Mouse (Mus musculus) bone marrow, adult 2 months (tissue): ENCODE data around the gene Sowahb. TPM values are rescaled to one million over a fixed set of nuclear protein-coding genes. Genes with fewer than 3 reads are reported as not detected.
"Not testable (repeated sequence)": the region's sequence is repeated elsewhere in the genome, so short reads cannot be mapped to it uniquely, and the experiment has no call there.

ENCODE experiments used
- H3K27ac ChIP-seq: fragments of 200-500 bp; 2 replicates; pipeline ENCODE4 v1.5.1; 2012; ENCODE audit warnings: low read depth, mild to moderate bottlenecking, control low read depth, inconsistent platforms, low read length; ENCODE audit not compliant: control insufficient read depth, poor library complexity, insufficient read depth
- H3K4me1 ChIP-seq: fragments of 200-500 bp; 2 replicates; pipeline ENCODE4 v1.6.1; 2011; ENCODE audit warnings: low read length; ENCODE audit not compliant: control insufficient read depth, insufficient read depth
- H3K4me3 ChIP-seq: fragments of 200-500 bp; replicated peaks from 2 replicates; pipeline ENCODE3; 2011; ENCODE audit warnings: mild to moderate bottlenecking, low read depth, low read length, control low read depth; ENCODE audit not compliant: control insufficient read depth
- CTCF ChIP-seq: fragments of 200-500 bp; IDR thresholded peaks from 2 replicates; pipeline ENCODE4 v1.5.1; 2011; ENCODE audit warnings: low read length, control low read depth; ENCODE audit not compliant: control insufficient read depth, insufficient read depth
- POLR2A ChIP-seq: fragments of 200-500 bp; IDR thresholded peaks from 2 replicates; pipeline ENCODE4 v1.6.1; 2011; ENCODE audit warnings: low read depth, mild to moderate bottlenecking, control low read depth, low read length, borderline replicate concordance; ENCODE audit not compliant: control insufficient read depth
- WGBS: fragments of 180-500 bp; shearing (Covaris S2); methylation state at CpG from one replicate; pipeline ENCODE4 v1.1.7; 2018; 5-methylcytosine and 5-hydroxymethylcytosine counted together
- polyA plus RNA-seq: library from polyadenylated mRNA; stranded (reverse); fragments of >200 nt; gene quantifications from 2 replicates; pipeline ENCODE4 v1.2.4, GENCODE M21; 2011; ENCODE audit warnings: low replicate concordance; ENCODE audit not compliant: missing spikeins, insufficient read depth, insufficient read length

The Sowahb gene
- polyA plus RNA-seq, 1 experiment = not detected

- WGBS = 65% methylated on average over 6 of the region's 6 CpGs
- no peak overlapping the region for H3K4me3 ChIP-seq
- TF ChIP-seq POLR2A (no peak), CTCF (no peak)
- H3K4me1 ChIP-seq = no peaks in the 10 kb centered on the region
- no peak overlapping the region for H3K27ac ChIP-seq
These were observed 24.7 kb downstream of the Sowahb start for GRCm38 (mm10) chr5:93020024-93020666.

DNA sequence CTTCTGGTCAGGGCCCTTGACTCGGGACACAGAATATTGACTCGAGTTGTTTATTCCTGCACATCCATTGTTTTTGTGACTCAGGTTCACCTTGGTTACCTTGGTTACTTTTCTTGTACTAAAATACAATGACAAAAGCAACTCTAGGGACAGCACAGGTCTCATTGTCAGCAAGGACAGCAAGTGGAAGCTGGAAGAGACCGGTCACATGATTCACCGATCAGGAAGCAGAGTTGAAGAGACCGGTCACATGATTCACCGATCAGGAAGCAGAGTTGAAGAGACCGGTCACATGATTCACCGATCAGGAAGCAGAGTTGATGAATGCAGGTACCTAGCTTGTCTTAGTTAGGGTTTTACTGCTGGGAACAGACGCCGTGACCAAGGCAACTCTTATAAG is 25.6 kb downstream of the Sowahb start:
- H3K4me3 ChIP-seq, H3K27ac ChIP-seq, H3K4me1 ChIP-seq: not testable (repeated sequence)
- WGBS = 88% methylated on average over 10 of the region's 10 CpGs

DNA sequence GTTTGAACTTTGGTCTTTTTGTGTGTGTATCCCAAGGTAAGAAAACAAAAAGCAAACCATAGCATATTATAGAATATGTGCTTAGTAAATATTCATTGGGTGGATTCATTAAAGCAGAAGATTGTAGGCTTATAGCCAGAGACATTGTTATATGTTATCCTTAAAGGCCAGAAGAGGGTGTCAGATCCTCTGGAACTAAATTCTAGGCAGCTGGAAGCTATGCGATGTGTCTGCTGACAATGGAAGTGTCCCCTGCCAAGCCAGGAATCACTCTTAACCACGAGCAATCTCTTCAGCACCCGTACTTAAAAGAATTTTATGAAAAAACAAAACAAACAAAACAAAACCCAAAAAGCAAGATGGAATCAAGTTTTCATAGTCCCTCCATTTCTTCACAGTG is 27.1 kb downstream of the Sowahb start:
- 74% methylated on average over 3 of the region's 3 CpGs for WGBS
- H3K4me1 ChIP-seq = no peaks in the 10 kb centered on the region
- H3K4me3 ChIP-seq = no peak overlapping the region
- no peak for TF ChIP-seq POLR2A
- TF ChIP-seq CTCF = no peak
- no peak overlapping the region for H3K27ac ChIP-seq

DNA sequence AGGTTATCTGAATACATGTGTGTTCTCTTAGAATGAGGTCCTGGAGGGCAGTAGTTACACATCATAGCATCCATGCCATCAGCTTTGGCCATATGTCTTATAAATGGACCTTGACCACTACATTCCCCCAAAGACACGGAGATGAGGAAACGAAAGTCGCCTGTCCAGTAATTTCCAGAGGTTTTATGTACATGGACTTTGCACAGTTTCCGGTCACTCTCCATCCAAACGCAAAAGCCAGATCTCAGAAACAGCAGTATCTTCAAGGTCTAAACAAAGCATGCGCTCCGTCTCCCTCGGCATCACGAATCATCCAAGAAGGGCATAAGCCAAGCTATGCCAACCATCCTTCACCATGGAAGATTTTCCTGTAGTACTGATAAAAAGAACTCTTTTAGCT is 36.6 kb downstream of the Sowahb start:
- WGBS = 88% methylated on average over 9 of the region's 9 CpGs
- Histone ChIP-seq H3K4me3 (no peak overlapping the region), H3K27ac (no peak overlapping the region), H3K4me1 (no peaks in the 10 kb centered on the region)
- no peak for TF ChIP-seq POLR2A
- TF ChIP-seq CTCF = no peak

DNA sequence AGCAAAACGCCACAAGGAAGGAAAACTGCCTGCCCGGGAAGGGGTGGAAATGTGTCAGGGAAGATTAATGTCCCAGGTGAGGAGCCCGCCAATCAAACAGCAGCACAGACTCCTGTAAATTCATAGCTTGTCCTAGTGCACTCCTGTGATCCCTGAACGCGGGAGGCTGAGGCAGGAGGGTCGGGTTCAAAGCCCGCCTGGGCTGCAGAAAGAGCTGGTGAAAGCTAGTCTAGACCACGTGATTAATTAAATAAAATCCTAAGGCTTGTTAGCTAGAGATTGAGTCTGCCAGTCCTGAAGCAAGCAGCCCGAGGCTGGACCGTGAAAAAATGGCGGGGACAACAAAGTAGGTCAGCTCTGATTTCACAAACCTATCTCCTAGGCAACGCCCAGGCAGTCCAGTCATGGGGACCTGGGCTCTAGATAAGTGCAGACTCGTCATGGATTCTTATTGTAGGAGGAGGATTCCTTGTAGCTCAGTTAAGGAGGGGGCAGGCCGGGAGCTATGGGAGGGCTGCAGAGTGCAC is 38.9 kb downstream of the Sowahb start:
- WGBS = 47% methylated on average over 14 of the region's 14 CpGs
- Histone ChIP-seq H3K27ac (no peak overlapping the region), H3K4me3 (no peak overlapping the region), H3K4me1 (no peaks in the 10 kb centered on the region; the same call in 1 of the 2 replicates)
- TF ChIP-seq POLR2A = no peak
- TF ChIP-seq CTCF = no peak

DNA sequence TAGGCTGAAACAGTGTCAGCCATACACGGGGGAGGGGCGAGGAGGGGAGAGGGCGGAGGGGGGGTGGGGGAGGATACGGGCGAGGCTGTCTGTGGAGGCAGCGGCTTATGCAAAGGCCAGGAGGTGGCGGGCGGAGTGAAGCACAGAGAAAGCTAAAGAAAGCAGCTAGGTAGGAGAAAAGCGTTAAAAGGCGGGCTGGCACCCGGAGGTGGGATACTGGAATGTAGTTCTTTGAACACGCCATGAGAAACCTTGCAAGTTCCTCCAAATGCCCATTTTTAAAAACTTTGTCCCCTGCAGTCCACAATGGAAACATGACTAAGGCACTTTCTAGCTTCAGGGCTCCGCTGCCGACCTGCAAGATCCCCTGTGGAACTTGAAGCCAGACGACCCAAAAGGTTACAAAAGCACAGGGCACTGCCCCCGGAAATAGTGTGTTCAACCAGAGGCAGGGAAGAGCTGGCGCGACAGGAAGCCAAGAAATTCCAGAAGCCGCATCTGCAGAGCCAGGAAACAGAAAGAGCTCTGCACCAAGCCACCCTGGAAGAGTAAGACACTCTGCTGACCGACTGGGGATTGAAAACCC is 39.5 kb downstream of the Sowahb start:
- TF ChIP-seq POLR2A (no peak), CTCF (no peak)
- no peak overlapping the region for H3K4me3 ChIP-seq
- WGBS = 4% methylated on average over 20 of the region's 20 CpGs
- H3K4me1 ChIP-seq = no peaks in the 10 kb centered on the region; the same call in 1 of the 2 replicates
- no peak overlapping the region for H3K27ac ChIP-seq

DNA sequence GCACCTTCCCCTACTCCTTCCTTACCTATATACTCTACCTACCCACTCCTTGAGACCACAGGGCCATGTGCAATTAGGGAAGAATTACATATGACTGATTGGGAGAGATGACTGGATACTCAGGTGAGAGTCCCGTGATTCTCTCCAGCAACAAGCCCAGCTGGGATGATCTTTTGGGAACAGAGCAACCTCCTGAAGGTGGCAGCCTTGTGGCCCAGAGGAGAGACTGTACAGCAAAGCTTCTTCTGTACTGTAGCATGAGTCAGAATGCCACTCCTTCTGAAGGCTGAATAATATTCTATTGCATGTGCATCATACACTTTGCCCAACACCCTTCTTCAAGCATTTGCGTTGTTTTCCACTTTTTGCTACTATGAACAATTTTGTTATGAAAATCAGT is 42.2 kb downstream of the Sowahb start:
- Histone ChIP-seq H3K4me1 (no peaks in the 10 kb centered on the region; the same call in 1 of the 2 replicates), H3K4me3 (no peak overlapping the region), H3K27ac (no peak overlapping the region)
- WGBS = 77% methylated on average over 2 of the region's 2 CpGs
- TF ChIP-seq POLR2A = no peak
- no peak for TF ChIP-seq CTCF

GRCm38 (mm10) chr5:93000774-93001757 is 43.8 kb downstream of the Sowahb start:
- no peak overlapping the region for H3K27ac ChIP-seq
- H3K4me3 ChIP-seq = no peak overlapping the region
- WGBS = 25% methylated on average over 17 of the region's 17 CpGs
- no peaks in the 10 kb centered on the region; the same call in 1 of the 2 replicates for H3K4me1 ChIP-seq
- TF ChIP-seq POLR2A = no peak
- TF ChIP-seq CTCF = no peak
